Mouse (Mus musculus): ENCODE results near the gene Tcf25. TPM values are rescaled to one million over a fixed set of nuclear protein-coding genes. Genes with fewer than 3 reads are reported as not detected.

Gene Tcf25
- 3.5 and 3.7 TPM in 2 replicates for polyA plus RNA-seq (2012)

DNA sequence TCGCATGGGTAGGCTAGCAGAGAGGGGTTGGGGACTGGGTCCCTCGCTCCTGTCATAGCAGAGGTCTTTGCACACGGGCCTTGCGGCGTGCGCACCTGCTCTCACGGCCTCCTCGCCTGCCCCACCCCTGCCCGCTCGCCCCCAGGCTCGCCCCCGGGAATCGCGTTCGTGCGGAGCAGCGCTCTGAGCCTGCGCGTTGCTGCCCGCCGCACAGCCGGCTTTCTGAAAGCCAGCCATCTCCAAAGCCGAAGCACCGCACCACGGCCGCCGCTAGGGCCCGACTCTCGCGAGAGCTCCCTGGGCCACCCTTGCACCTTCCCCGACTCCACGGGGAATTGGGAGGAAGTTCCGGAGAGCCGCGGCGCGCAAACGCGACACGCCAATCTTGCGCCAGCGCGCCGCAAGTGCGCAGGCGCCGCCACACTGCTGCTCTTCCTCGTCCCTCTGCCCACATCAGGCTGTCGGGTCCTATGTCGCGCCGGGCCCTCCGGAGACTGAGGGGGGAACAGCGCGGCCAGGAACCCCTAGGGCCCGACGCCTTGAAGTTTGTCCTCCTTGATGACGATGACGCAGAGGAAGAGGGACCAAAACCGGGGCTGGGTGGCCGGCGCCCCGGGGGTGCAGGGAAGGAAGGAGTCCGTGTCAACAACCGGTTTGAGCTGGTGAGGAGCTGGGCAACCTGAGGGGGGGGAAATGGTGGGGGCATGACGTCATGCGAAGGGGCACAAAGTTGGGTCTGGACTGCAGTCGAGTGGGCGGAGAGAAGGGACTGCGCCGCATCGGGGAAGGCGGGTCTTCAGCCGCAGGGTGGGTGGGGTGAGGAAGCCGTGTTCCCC is at the start of gene Tcf25:
TSS of gene Tcf25 (plus strand) at position 351 of the 836 bp plus-strand sequence.
- TF ChIP-seq GATA1 (IDR thresholded peaks at IDR 0.05; ENCODE audit: low read length) = no peak
- no peak for TF ChIP-seq TAL1 (IDR thresholded peaks at IDR 0.05; ENCODE audit: low read length)
- no peaks in the 10 kb centered on the region for H3K27me3 ChIP-seq (ENCODE audit: control insufficient read depth)
- peak within 1 kb of the TSS; percentile 97 for H3K4me3 ChIP-seq (replicated peaks)
- peaks cover 23% of the 10 kb centered on the region for H3K36me3 ChIP-seq (ENCODE audit: control insufficient read depth)
- peaks cover 51% of the 10 kb centered on the region for H3K4me1 ChIP-seq (ENCODE audit: control insufficient read depth)
- H3K9me3 ChIP-seq (ENCODE audit: control insufficient read depth, low read length) = no peaks in the 10 kb centered on the region

- Histone ChIP-seq H3K9me3 (ENCODE audit: control insufficient read depth, low read length) (no peaks in the 10 kb centered on the region), H3K4me3 (replicated peaks) (no peak overlapping the region), H3K36me3 (ENCODE audit: control insufficient read depth) (no peaks in the 10 kb centered on the region), H3K27me3 (ENCODE audit: control insufficient read depth) (peaks cover 18% of the 10 kb centered on the region), H3K4me1 (ENCODE audit: control insufficient read depth) (peaks cover 42% of the 10 kb centered on the region)
- TF ChIP-seq GATA1 (IDR thresholded peaks at IDR 0.05; ENCODE audit: low read length) = no peak
- no peak for TF ChIP-seq TAL1 (IDR thresholded peaks at IDR 0.05; ENCODE audit: low read length)
Observed at GRCm38 (mm10) chr8:123328552-123328951, 45.0 kb upstream of the Tcf25 start.

DNA sequence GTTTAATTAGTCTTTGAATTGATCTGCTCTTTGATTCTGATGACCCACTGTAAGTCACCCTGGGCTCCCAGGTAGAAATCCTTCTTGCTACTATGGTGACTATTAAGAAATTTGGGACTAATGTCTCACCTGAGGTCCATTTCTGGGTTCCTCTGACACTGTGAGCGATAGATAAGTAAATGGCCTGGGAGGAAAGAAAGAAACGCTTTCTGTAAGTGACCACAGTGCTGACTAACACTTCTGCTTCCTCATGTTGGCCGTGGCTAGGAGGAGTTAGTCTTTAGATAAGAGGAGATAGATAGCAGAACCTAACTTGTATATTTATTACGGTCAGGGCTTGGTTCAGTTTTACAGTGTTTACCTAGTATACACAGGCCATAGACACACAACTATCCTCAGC is 44.2 kb upstream of the Tcf25 start:
- Histone ChIP-seq H3K4me3 (replicated peaks) (no peak overlapping the region), H3K9me3 (ENCODE audit: control insufficient read depth, low read length) (no peaks in the 10 kb centered on the region), H3K36me3 (ENCODE audit: control insufficient read depth) (no peaks in the 10 kb centered on the region), H3K4me1 (ENCODE audit: control insufficient read depth) (peaks cover 49% of the 10 kb centered on the region), H3K27me3 (ENCODE audit: control insufficient read depth) (peaks cover 26% of the 10 kb centered on the region)
- no peak for TF ChIP-seq GATA1 (IDR thresholded peaks at IDR 0.05; ENCODE audit: low read length)
- no peak for TF ChIP-seq TAL1 (IDR thresholded peaks at IDR 0.05; ENCODE audit: low read length)

DNA sequence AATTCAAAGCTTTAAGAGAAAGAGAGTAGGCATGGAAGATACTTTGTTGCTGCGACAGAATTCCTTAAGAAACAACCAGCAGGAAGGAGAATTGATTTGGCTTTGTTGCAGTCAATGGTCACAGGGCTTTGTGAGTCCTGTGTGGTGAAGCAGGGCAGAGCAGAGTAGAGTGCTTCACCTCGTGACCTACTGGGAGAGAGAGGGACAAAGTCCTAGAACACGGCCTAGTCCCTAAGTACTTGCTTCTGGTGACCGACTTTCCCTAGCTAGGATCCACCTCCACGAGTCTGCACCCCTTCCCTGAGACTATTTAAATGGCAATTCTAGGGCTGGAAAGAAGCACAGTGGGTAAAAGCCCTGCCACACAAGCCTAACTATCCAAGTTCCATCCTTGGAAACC is 43.6 kb upstream of the Tcf25 start:
- no peaks in the 10 kb centered on the region for H3K9me3 ChIP-seq (ENCODE audit: control insufficient read depth, low read length)
- no peak overlapping the region for H3K4me3 ChIP-seq (replicated peaks)
- peaks cover 27% of the 10 kb centered on the region for H3K27me3 ChIP-seq (ENCODE audit: control insufficient read depth)
- no peak for TF ChIP-seq TAL1 (IDR thresholded peaks at IDR 0.05; ENCODE audit: low read length)
- TF ChIP-seq GATA1 (IDR thresholded peaks at IDR 0.05; ENCODE audit: low read length) = no peak
- H3K4me1 ChIP-seq (ENCODE audit: control insufficient read depth) = peaks cover 50% of the 10 kb centered on the region
- H3K36me3 ChIP-seq (ENCODE audit: control insufficient read depth) = no peaks in the 10 kb centered on the region

DNA sequence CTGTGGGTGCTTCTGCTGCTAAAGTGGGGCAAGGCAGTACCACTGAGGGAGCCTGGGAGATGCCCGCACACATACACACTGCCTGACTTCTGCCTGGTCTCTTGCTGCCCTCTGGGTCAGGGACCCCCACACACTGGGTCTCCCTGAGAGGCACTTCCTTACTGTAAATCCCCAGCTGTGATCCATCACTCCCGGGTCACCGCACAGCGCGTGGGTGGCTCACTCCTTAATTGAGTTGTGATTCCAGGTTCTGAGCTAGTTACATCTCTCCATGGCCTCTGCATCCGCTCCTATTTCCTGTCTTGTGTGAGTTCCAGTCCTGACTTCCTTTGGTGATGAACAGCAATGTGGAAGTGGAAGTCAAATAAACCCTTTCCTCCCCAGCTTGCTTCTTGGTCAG is 42.9 kb upstream of the Tcf25 start:
- TF ChIP-seq GATA1 (IDR thresholded peaks at IDR 0.05; ENCODE audit: low read length) = no peak
- Histone ChIP-seq H3K4me3 (replicated peaks) (no peak overlapping the region), H3K4me1 (ENCODE audit: control insufficient read depth) (peaks cover 50% of the 10 kb centered on the region), H3K9me3 (ENCODE audit: control insufficient read depth, low read length) (no peaks in the 10 kb centered on the region), H3K36me3 (ENCODE audit: control insufficient read depth) (no peaks in the 10 kb centered on the region), H3K27me3 (ENCODE audit: control insufficient read depth) (peaks cover 21% of the 10 kb centered on the region)

- Histone ChIP-seq H3K27me3 (ENCODE audit: control insufficient read depth) (peaks cover 19% of the 10 kb centered on the region), H3K4me1 (ENCODE audit: control insufficient read depth) (peaks cover 50% of the 10 kb centered on the region), H3K36me3 (ENCODE audit: control insufficient read depth) (no peaks in the 10 kb centered on the region), H3K9me3 (ENCODE audit: control insufficient read depth, low read length) (no peaks in the 10 kb centered on the region), H3K4me3 (replicated peaks) (no peak overlapping the region)
- TF ChIP-seq GATA1 (IDR thresholded peaks at IDR 0.05; ENCODE audit: low read length) (no peak), TAL1 (IDR thresholded peaks at IDR 0.05; ENCODE audit: low read length) (no peak)
Observed at GRCm38 (mm10) chr8:123331301-123331700, 42.3 kb upstream of the Tcf25 start.

GRCm38 (mm10) chr8:123331810-123332209 is 41.7 kb upstream of the Tcf25 start:
- Histone ChIP-seq H3K4me3 (replicated peaks) (peak overlapping the region; percentile 76), H3K9me3 (ENCODE audit: control insufficient read depth, low read length) (no peaks in the 10 kb centered on the region), H3K27me3 (ENCODE audit: control insufficient read depth) (peaks cover 19% of the 10 kb centered on the region), H3K4me1 (ENCODE audit: control insufficient read depth) (peaks cover 50% of the 10 kb centered on the region), H3K36me3 (ENCODE audit: control insufficient read depth) (no peaks in the 10 kb centered on the region)
- TF ChIP-seq TAL1 (IDR thresholded peaks at IDR 0.05; ENCODE audit: low read length) = no peak
- TF ChIP-seq GATA1 (IDR thresholded peaks at IDR 0.05; ENCODE audit: low read length) = no peak

DNA sequence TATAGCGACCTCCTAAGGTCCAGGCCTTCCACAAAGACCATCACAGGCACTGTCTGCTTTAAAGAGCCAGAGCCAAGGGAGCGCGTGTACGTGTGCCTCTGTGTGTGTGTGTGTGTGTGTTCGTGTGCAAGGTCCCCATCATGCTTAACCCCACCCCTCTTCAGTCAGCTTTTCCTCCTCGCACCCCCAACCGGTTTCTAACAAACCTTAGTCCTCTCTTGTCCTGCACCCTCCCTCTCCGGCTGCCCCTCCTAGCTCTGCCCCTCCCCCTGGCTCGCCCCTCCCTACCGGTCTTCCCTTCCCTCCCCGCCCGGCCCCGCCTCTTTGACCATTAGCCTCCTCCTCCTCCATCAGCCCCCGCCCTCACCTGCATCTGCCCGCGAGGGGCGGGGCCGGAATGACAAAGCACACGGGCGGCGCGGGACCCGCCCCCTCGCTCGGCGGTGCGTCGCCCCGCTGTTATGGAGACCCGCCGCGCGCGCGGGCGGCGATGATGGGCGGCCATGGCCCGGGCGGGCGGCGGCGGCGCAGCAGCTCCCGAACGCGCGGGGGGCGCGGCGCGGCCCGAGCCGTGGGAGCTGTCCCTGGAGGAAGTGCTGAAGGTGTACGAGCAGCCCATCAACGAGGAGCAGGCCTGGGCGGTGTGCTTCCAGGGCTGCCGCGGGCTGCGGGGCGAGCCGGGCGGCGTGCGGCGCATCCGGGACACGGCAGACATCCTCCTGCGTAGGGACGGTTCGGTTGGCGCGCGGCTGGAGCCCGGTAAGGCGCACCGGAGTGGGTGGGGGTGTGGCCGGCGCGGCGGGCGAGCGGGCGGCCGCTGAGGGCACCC is 41.1 kb upstream of the Tcf25 start, which contains the start of gene Spire2:
TSS of gene Spire2 (plus strand) at position 452 of the 829 bp plus-strand sequence.
- peak within 1 kb of the TSS; percentile 76 for H3K4me3 ChIP-seq (replicated peaks)

DNA sequence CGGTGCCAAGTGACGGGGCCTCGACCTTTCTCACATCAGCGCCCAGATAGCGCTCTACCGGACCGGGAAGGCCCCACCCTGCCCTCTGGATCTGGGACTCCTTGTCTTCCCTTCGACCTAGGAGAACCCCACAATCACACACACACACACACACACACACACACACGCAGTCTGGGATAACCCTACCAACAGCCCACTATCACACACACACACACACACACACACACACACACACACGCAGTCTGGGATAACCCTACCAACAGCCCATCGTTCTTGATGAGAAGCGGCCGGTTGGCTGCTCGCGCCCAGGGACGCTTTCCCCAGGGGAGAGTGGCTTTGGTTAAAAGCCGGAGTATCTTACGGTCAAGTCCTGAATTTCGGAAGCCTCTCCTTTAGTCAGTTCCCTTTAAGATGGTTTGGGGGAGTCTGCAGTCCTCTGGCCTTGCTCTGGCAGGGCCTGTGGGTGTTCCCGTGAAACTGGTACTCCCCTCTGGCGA is 40.4 kb upstream of the Tcf25 start:
- TF ChIP-seq GATA1 (IDR thresholded peaks at IDR 0.05; ENCODE audit: low read length) (no peak), TAL1 (IDR thresholded peaks at IDR 0.05; ENCODE audit: low read length) (no peak)
- peak overlapping the region; percentile 76 for H3K4me3 ChIP-seq (replicated peaks)
- peaks cover 19% of the 10 kb centered on the region for H3K27me3 ChIP-seq (ENCODE audit: control insufficient read depth)
- H3K36me3 ChIP-seq (ENCODE audit: control insufficient read depth) = no peaks in the 10 kb centered on the region
- no peaks in the 10 kb centered on the region for H3K9me3 ChIP-seq (ENCODE audit: control insufficient read depth, low read length)
- H3K4me1 ChIP-seq (ENCODE audit: control insufficient read depth) = peaks cover 46% of the 10 kb centered on the region

More for the DNA sequence above, 41.1 kb upstream of the Tcf25 start, which contains the start of gene Spire2:
- H3K9me3 ChIP-seq (ENCODE audit: control insufficient read depth, low read length) = no peaks in the 10 kb centered on the region
- peaks cover 47% of the 10 kb centered on the region for H3K4me1 ChIP-seq (ENCODE audit: control insufficient read depth)
- TF ChIP-seq GATA1 (IDR thresholded peaks at IDR 0.05; ENCODE audit: low read length) (no peak), TAL1 (IDR thresholded peaks at IDR 0.05; ENCODE audit: low read length) (no peak)
- peaks cover 19% of the 10 kb centered on the region for H3K27me3 ChIP-seq (ENCODE audit: control insufficient read depth)
- no peaks in the 10 kb centered on the region for H3K36me3 ChIP-seq (ENCODE audit: control insufficient read depth)

Measured in erythroblast, embryonic 14.5 days (primary cell).